Mouse (Mus musculus): Measurements from ENCODE around the gene Slc35f2. TPM values are rescaled to one million over a fixed set of nuclear protein-coding genes. Genes with fewer than 3 reads are reported as not detected.

The Slc35f2 gene
- total RNA-seq (2021), result under 1 TPM in 1 of 2 experiments, not detected in 1; 0.25 TPM
- long read RNA-seq, experiment 1, result 0 reads
- long read RNA-seq, experiment 2, result 0 reads

GRCm38 (mm10) chr9:53771344-53772021 lies at the start of gene Slc35f2:
Gene Slc35f2, plus strand, starts transcription at chr9:53771538.
- peak in 1 of 2 experiments; percentile 12 for DNase-seq (ENCODE audit: low spot score in 2 of 2)

GRCm38 (mm10) chr9:53740829-53741404 lies 30.4 kb upstream of the Slc35f2 start:
- no peak for DNase-seq (ENCODE audit: low spot score in 2 of 2)

- DNase-seq (ENCODE audit: low spot score in 2 of 2), result no peak
Observed at GRCm38 (mm10) chr9:53750411-53750810, 20.9 kb upstream of the Slc35f2 start.

- DNase-seq (ENCODE audit: low spot score in 2 of 2), result no peak
Observed at GRCm38 (mm10) chr9:53750899-53751298, 20.4 kb upstream of the Slc35f2 start.

GRCm38 (mm10) chr9:53754801-53755200 lies 16.5 kb upstream of the Slc35f2 start:
- no peak for DNase-seq (ENCODE audit: low spot score in 2 of 2)

GRCm38 (mm10) chr9:53758142-53758541 lies 13.2 kb upstream of the Slc35f2 start:
- no peak for DNase-seq (ENCODE audit: low spot score in 2 of 2)

GRCm38 (mm10) chr9:53764697-53765096 lies 6.6 kb upstream of the Slc35f2 start:
- no peak for DNase-seq (ENCODE audit: low spot score in 2 of 2)

GRCm38 (mm10) chr9:53768486-53768885 lies 2.9 kb upstream of the Slc35f2 start:
- no peak for DNase-seq (ENCODE audit: low spot score in 2 of 2)

GRCm38 (mm10) chr9:53770771-53771343 lies 481 bp upstream of the Slc35f2 start:
- DNase-seq (ENCODE audit: low spot score in 2 of 2), result no peak

- DNase-seq (ENCODE audit: low spot score in 2 of 2), result peak in 1 of 2 experiments; percentile 12
Observed at GRCm38 (mm10) chr9:53772121-53772561, 803 bp downstream of the Slc35f2 start.

GRCm38 (mm10) chr9:53775511-53775910 lies 4.2 kb downstream of the Slc35f2 start:
- no peak for DNase-seq (ENCODE audit: low spot score in 2 of 2)

GRCm38 (mm10) chr9:53786561-53787407 lies 15.4 kb downstream of the Slc35f2 start:
- no peak for DNase-seq (ENCODE audit: low spot score in 2 of 2)

GRCm38 (mm10) chr9:53793830-53794330 lies 22.5 kb downstream of the Slc35f2 start:
- no peak for DNase-seq (ENCODE audit: low spot score in 2 of 2)

- DNase-seq (ENCODE audit: low spot score in 2 of 2), result no peak
Observed at GRCm38 (mm10) chr9:53794490-53794889, 23.2 kb downstream of the Slc35f2 start.

- no peak for DNase-seq (ENCODE audit: low spot score in 2 of 2)
Observed at GRCm38 (mm10) chr9:53795351-53795750, 24.0 kb downstream of the Slc35f2 start.

- DNase-seq (ENCODE audit: low spot score in 2 of 2), result no peak
Observed at GRCm38 (mm10) chr9:53796386-53796785, 25.0 kb downstream of the Slc35f2 start.

- no peak for DNase-seq (ENCODE audit: low spot score in 2 of 2)
Observed at GRCm38 (mm10) chr9:53797141-53797540, 25.8 kb downstream of the Slc35f2 start.

GRCm38 (mm10) chr9:53802921-53803320 lies 31.6 kb downstream of the Slc35f2 start:
- DNase-seq (ENCODE audit: low spot score in 2 of 2), result no peak

- DNase-seq (ENCODE audit: low spot score in 2 of 2), result no peak
Observed at GRCm38 (mm10) chr9:53806496-53807086, 35.3 kb downstream of the Slc35f2 start.

- DNase-seq (ENCODE audit: low spot score in 2 of 2), result no peak
Observed at GRCm38 (mm10) chr9:53813418-53813817, 42.1 kb downstream of the Slc35f2 start.

GRCm38 (mm10) chr9:53818760-53819159 lies 47.4 kb downstream of the Slc35f2 start:
- peak in 1 of 2 experiments; percentile 35 for DNase-seq (ENCODE audit: low spot score in 2 of 2)

Measured in gastrocnemius, postnatal 4 days (tissue).